Mouse (Mus musculus) lung, postnatal 0 days (tissue): ENCODE measurements around the gene Pros1. TPM values are rescaled to one million over a fixed set of nuclear protein-coding genes. Genes with fewer than 3 reads are reported as not detected.

Experiments used
- ATAC-seq: fragments of 200-750 bp; cut with Nextera tagmentation; 2 replicates; pipeline ENCODE4 v1.8.0; 2017; ENCODE audit warnings: moderate library complexity
- DNase-seq: peaks from one replicate; pipeline ENCODE4 v3.0.0-alpha.2; 2016; ENCODE audit warnings: low spot score
- H3K27ac ChIP-seq: fragments of 300-500 bp; sonication (generic); 2 replicates; pipeline ENCODE4 v1.5.1; 2014; ENCODE audit warnings: antibody characterized with exemption, mild to moderate bottlenecking, low read length, mixed read lengths
- H3K27me3 ChIP-seq: fragments of 300-500 bp; sonication (generic); replicated peaks from 2 replicates; pipeline ENCODE4 v1.6.1; 2014; ENCODE audit warnings: low read length, mixed read lengths; ENCODE audit not compliant: insufficient read depth
- H3K36me3 ChIP-seq: fragments of 300-500 bp; sonication (generic); 2 replicates; pipeline ENCODE4 v1.6.1; 2014; ENCODE audit warnings: low read length, mixed read lengths; ENCODE audit not compliant: insufficient read depth
- H3K4me1 ChIP-seq: fragments of 300-500 bp; sonication (generic); 2 replicates; pipeline ENCODE4 v1.6.1; 2014; ENCODE audit warnings: antibody characterized with exemption, low read depth, low read length, mixed read lengths; ENCODE audit not compliant: insufficient read depth
- H3K4me2 ChIP-seq: fragments of 300-500 bp; sonication (generic); replicated peaks from 2 replicates; pipeline ENCODE4 v1.6.1; 2014; ENCODE audit warnings: low read depth, mild to moderate bottlenecking, low read length, moderate library complexity, mixed read lengths
- H3K4me3 ChIP-seq: fragments of 300-500 bp; sonication (generic); 2 replicates; pipeline ENCODE4 v1.5.1; 2014; ENCODE audit warnings: low read depth, low read length
- H3K9ac ChIP-seq: fragments of 300-500 bp; sonication (generic); replicated peaks from 2 replicates; pipeline ENCODE4 v1.6.1; 2014; ENCODE audit warnings: low read depth, mild to moderate bottlenecking
- H3K9me3 ChIP-seq: fragments of 300-500 bp; sonication (generic); 2 replicates; pipeline ENCODE4 v1.6.1; 2016; ENCODE audit warnings: low read length, mixed read lengths
- CTCF ChIP-seq: IDR thresholded peaks from 2 replicates; pipeline ENCODE4 v1.5.1; 2016; ENCODE audit warnings: antibody characterized with exemption, mild to moderate bottlenecking
- EP300 ChIP-seq: IDR thresholded peaks from 2 replicates; pipeline ENCODE4 v1.6.1; 2016; ENCODE audit warnings: antibody characterized with exemption, mild to moderate bottlenecking, control low read depth
- WGBS: fragments of 180-500 bp; shearing (Covaris S2); extraction: QIAGEN DNeasy Blood & Tissue Kit; methylation state at CpG from one replicate; pipeline ENCODE4 v1.1.7; 2014; 5-methylcytosine and 5-hydroxymethylcytosine counted together
- microRNA-seq: library from miRNA; unstranded; fragments of <30 nt; microRNA quantifications from one replicate; pipeline ENCODE4, GENCODE M21; 2016
- polyA plus RNA-seq: library from polyadenylated mRNA; unstranded; fragments of >200 nt; fragmentation: Nextera tagmentation; extraction: Ambion mirVana; gene quantifications from 2 replicates; pipeline ENCODE4 v1.2.1, GENCODE M21; 2015

Gene Pros1
- polyA plus RNA-seq, 1 experiment from 2014 or later = 74.3 TPM

DNA sequence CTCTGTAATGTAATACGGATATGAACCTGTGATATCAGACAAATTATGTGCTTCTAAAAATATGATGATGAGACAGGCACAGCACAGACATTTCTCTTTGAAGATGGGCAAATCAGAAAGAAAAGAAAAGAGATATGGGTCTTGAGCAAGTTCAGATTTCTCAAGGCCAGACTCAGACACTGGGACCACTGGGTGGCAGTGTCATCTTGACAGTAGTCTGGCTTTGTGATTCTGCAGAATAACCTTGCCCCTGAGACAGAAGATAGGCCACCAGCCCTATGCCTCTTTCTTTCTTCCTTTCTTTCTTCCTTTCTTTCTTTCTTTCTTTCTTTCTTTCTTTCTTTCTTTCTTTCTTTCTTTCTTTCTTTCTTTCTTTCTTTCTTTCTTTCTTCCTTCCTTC lies 120.8 kb downstream of the Pros1 start:
- ATAC-seq (no peak), DNase-seq (peak; percentile 55)
- H3K36me3 ChIP-seq = no peaks in the 10 kb centered on the region
- no peak overlapping the region for H3K9ac ChIP-seq
- H3K27ac ChIP-seq = no peak overlapping the region
- no peaks in the 10 kb centered on the region for H3K4me1 ChIP-seq
- 61% methylated on average over 1 of the region's 1 CpGs for WGBS
- no peak overlapping the region for H3K4me2 ChIP-seq
- no peaks in the 10 kb centered on the region for H3K9me3 ChIP-seq
- no peaks in the 10 kb centered on the region for H3K27me3 ChIP-seq
- TF ChIP-seq EP300 (no peak), CTCF (peak; percentile 65)
- H3K4me3 ChIP-seq = no peak overlapping the region

Small RNAs within 50 kb of the gene (microRNA-seq; reads per million reads assigned to microRNA genes)
- gene Gm25986 = not detected

Other genes with a start within 250 kb of the Pros1 start
- gene Nsun3, start 67.5 kb upstream of the Pros1 start, polyA plus RNA-seq = 5.6 and 6.2 TPM in 2 replicates
- gene Stx19, start 39.6 kb upstream of the Pros1 start, polyA plus RNA-seq = 9.8 and 10.3 TPM in 2 replicates
- gene Arl13b, start 7.3 kb upstream of the Pros1 start, polyA plus RNA-seq = 22.8 and 23.9 TPM in 2 replicates